Mouse (Mus musculus): ENCODE measurements around the gene Nphs1. TPM values are rescaled to one million over a fixed set of nuclear protein-coding genes. Genes with fewer than 3 reads are reported as not detected.

Gene Nphs1
- polyA plus RNA-seq, 1 experiment: 1.8 TPM

DNA sequence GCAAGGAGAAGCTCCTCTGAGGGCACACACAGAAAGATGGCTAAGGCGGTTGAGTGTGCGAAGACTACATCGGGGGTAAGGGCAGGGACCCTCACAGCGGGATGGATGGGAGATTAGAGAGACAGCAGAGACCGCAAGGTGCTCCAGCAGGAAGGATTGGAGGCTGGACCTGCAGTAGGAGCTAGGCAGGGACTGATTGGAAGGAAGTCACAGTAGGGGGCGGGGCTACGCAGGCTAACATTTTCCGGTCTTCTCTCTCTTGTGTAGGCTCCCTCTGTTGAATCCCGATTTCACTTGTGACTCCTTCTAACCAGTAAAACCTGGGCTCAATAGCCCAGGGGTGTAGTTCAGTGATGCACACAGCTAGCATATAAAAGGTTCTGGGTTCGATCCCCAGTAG lies 21.2 kb upstream of the Nphs1 start:
- TF ChIP-seq CTCF (IDR thresholded peaks at IDR 0.05; ENCODE audit: extremely low read depth, insufficient read depth, insufficient read length, insufficient replicate concordance) (no peak), POLR2A (IDR thresholded peaks at IDR 0.05; ENCODE audit: low read depth, low read length) (no peak)
- H3K27me3 ChIP-seq (ENCODE audit: control insufficient read depth, insufficient read depth, low read length): peaks cover 2% of the 10 kb centered on the region; the same call in 1 of the 2 replicates
- no peak for DNase-seq (ENCODE audit: low read depth in 1 of 2, low spot score in 2 of 2)
- H3K4me3 ChIP-seq (ENCODE audit: extremely low read depth, insufficient read depth, insufficient read length): no peak overlapping the region
- no peak overlapping the region for H3K27ac ChIP-seq (ENCODE audit: insufficient read depth, low read length)
- no peaks in the 10 kb centered on the region for H3K4me1 ChIP-seq (ENCODE audit: control insufficient read depth, insufficient read depth, insufficient read length)
- no peaks in the 10 kb centered on the region for H3K36me3 ChIP-seq (ENCODE audit: control insufficient read depth, insufficient read depth, low read length)
- 18% methylated on average over 10 of the region's 10 CpGs for WGBS

DNA sequence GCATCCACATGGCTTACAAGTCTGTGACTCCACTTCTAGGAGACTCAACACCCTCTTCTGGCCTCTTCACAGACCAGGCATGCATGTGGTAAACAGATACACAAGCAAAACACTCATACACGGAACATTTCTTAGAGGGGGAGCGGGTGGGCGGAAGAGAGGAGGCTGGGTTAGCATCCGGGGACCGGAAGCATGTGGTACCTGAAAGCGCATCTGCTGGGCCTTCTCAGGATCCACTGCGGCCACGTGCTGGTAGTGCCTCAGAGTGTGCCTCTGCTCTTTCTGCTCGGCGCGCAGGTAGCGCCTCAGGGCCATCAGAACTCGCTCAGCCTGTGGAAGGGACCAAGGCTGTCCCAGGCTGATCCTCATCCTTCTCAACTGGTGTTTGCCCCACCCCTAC lies 18.4 kb upstream of the Nphs1 start:
- DNase-seq (ENCODE audit: low read depth in 1 of 2, low spot score in 2 of 2): no peak
- Histone ChIP-seq H3K27ac (ENCODE audit: insufficient read depth, low read length) (no peak overlapping the region), H3K4me1 (ENCODE audit: control insufficient read depth, insufficient read depth, insufficient read length) (peaks cover 3% of the 10 kb centered on the region; the same call in 1 of the 2 replicates), H3K36me3 (ENCODE audit: control insufficient read depth, insufficient read depth, low read length) (no peaks in the 10 kb centered on the region), H3K27me3 (ENCODE audit: control insufficient read depth, insufficient read depth, low read length) (peaks cover 9% of the 10 kb centered on the region), H3K4me3 (ENCODE audit: extremely low read depth, insufficient read depth, insufficient read length) (no peak overlapping the region)
- TF ChIP-seq POLR2A (IDR thresholded peaks at IDR 0.05; ENCODE audit: low read depth, low read length) (no peak), CTCF (IDR thresholded peaks at IDR 0.05; ENCODE audit: extremely low read depth, insufficient read depth, insufficient read length, insufficient replicate concordance) (no peak)
- 78% methylated on average over 13 of the region's 13 CpGs for WGBS

GRCm38 (mm10) chr7:30440697-30441096 lies 17.4 kb upstream of the Nphs1 start:
- peaks cover 15% of the 10 kb centered on the region for H3K27me3 ChIP-seq (ENCODE audit: control insufficient read depth, insufficient read depth, low read length)
- DNase-seq (ENCODE audit: low read depth in 1 of 2, low spot score in 2 of 2): peak in 1 of 2 experiments; percentile 46
- WGBS: 23% methylated on average over 4 of the region's 5 CpGs

DNA sequence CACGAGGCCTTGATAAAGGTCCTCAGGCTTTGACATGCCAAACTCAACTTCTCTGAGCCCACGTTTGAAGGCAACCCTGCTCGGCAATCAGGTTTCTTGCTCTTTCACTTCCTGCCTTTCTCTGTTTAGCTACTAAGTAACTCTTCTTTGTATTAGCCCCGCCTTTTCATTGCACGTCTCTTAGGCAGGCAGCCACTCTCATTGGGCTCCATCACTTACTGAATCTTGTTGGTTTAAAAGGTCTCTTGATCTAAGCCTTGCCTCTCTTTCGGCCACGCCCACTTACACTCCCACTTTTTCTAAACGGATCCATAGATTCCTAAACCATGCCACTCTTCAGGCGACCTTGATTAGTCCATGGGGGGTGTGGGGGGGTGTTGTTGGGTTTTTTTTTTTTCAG lies 14.4 kb upstream of the Nphs1 start:
- no peak for DNase-seq (ENCODE audit: low read depth in 1 of 2, low spot score in 2 of 2)
- H3K4me3 ChIP-seq (ENCODE audit: extremely low read depth, insufficient read depth, insufficient read length): no peak overlapping the region
- H3K27ac ChIP-seq (ENCODE audit: insufficient read depth, low read length): no peak overlapping the region
- H3K4me1 ChIP-seq (ENCODE audit: control insufficient read depth, insufficient read depth, insufficient read length): peaks cover 6% of the 10 kb centered on the region
- H3K27me3 ChIP-seq (ENCODE audit: control insufficient read depth, insufficient read depth, low read length): peaks cover 13% of the 10 kb centered on the region
- WGBS: 22% methylated on average over 9 of the region's 9 CpGs
- H3K36me3 ChIP-seq (ENCODE audit: control insufficient read depth, insufficient read depth, low read length): no peaks in the 10 kb centered on the region
- TF ChIP-seq CTCF (IDR thresholded peaks at IDR 0.05; ENCODE audit: extremely low read depth, insufficient read depth, insufficient read length, insufficient replicate concordance) (no peak), POLR2A (IDR thresholded peaks at IDR 0.05; ENCODE audit: low read depth, low read length) (no peak)

More at GRCm38 (mm10) chr7:30440697-30441096, 17.4 kb upstream of the Nphs1 start:
- Histone ChIP-seq H3K27ac (ENCODE audit: insufficient read depth, low read length) (no peak overlapping the region), H3K4me3 (ENCODE audit: extremely low read depth, insufficient read depth, insufficient read length) (no peak overlapping the region), H3K36me3 (ENCODE audit: control insufficient read depth, insufficient read depth, low read length) (no peaks in the 10 kb centered on the region), H3K4me1 (ENCODE audit: control insufficient read depth, insufficient read depth, insufficient read length) (peaks cover 6% of the 10 kb centered on the region)
- TF ChIP-seq CTCF (IDR thresholded peaks at IDR 0.05; ENCODE audit: extremely low read depth, insufficient read depth, insufficient read length, insufficient replicate concordance) (peak; percentile 86), POLR2A (IDR thresholded peaks at IDR 0.05; ENCODE audit: low read depth, low read length) (no peak)

DNA sequence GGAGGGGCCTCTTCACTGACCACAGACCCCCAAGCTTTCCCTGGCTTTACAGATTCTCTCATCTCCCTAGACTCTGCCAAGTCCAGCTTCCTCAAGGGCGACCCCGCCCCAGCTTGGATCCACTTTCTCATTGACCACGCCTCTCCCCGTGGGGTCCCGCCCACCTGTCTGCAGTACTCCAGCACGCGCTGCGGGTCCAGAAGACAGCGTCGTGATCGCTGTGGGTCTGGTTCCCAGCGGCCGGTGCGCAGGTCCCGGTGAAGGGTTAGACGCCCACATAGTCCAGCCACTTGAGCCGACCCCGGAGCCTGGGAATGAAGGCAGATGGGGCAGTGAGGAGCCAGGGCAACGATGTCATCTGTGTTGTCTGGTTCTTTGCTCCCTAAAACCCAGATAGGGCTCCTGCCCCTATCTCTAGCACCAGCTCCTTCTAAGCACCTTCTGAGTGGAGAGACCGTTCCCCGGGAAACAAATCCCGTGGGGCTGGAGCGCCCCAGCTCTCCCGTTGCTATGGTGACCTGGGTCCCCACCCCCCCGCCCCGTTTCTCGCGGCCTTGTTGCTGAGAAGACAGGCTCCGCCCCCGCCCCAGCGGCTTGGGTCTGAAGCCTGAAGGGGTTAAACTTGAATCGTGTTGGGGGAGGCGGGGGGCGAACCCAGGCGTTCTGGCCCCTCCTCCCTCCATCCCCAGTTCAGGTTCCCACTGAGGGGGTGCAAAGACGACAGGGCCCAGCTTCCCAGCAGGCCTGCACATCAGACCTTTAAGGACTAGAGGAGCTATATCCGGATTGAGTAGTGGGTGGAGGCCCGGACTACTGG lies 13.8 kb upstream of the Nphs1 start:
- no peak overlapping the region for H3K4me3 ChIP-seq (ENCODE audit: extremely low read depth, insufficient read depth, insufficient read length)

DNA sequence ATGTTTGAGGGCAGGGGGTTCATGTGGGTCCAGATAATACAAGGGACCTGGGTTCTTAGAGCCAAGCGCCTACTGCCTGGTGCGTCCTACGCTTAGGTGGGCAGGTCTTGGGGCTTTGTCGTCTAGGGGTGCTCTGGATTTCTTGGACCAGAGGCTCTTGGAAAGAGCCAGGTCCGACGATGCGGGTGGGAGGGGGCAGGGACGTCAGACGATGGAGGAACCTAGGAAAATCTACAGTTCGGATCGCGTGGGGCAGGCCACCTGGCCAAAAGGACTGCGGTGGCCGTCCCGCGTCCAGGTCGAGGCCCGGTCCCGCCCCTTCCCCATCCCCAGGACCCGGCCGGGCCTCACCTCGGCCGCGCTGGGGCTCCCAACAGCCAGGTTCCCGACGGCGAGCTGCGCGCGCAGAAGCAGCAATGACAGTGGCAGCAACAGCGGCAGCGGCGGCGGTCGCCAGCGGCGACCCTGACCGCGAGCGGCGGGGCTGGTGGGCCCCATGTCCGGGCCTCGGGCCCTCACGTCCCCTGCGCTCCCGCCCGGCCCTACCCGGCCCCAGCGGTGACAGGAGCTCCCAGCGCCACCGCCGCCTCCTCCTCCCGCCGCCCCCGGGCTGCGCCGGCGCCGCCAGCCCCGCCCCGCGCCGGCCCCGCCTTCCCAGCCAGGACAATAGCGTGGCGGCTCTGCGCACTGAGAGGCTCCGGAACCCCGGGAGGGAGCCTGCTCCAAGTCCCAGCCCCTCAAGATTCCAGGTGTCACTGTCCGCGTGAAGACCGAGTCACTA lies 13.0 kb upstream of the Nphs1 start, which contains the start of gene Aplp1:
Gene Aplp1, minus strand, starts transcription at position 565 of the 781 bp plus-strand sequence.
- DNase-seq (ENCODE audit: low read depth in 1 of 2, low spot score in 2 of 2): peak in 1 of 2 experiments; percentile 33
- Histone ChIP-seq H3K27ac (ENCODE audit: insufficient read depth, low read length) (no peak within 1 kb of the TSS), H3K4me3 (ENCODE audit: extremely low read depth, insufficient read depth, insufficient read length) (peak within 1 kb of the TSS; percentile 48), H3K27me3 (ENCODE audit: control insufficient read depth, insufficient read depth, low read length) (peaks cover 13% of the 10 kb centered on the region), H3K36me3 (ENCODE audit: control insufficient read depth, insufficient read depth, low read length) (no peaks in the 10 kb centered on the region), H3K4me1 (ENCODE audit: control insufficient read depth, insufficient read depth, insufficient read length) (peaks cover 6% of the 10 kb centered on the region)
- TF ChIP-seq POLR2A (IDR thresholded peaks at IDR 0.05; ENCODE audit: low read depth, low read length) (no peak), CTCF (IDR thresholded peaks at IDR 0.05; ENCODE audit: extremely low read depth, insufficient read depth, insufficient read length, insufficient replicate concordance) (no peak)
- 3% methylated on average over 59 of the region's 72 CpGs for WGBS

More for the DNA sequence above, 13.8 kb upstream of the Nphs1 start:
- Histone ChIP-seq H3K27me3 (ENCODE audit: control insufficient read depth, insufficient read depth, low read length) (peaks cover 13% of the 10 kb centered on the region), H3K27ac (ENCODE audit: insufficient read depth, low read length) (no peak overlapping the region), H3K4me1 (ENCODE audit: control insufficient read depth, insufficient read depth, insufficient read length) (peaks cover 6% of the 10 kb centered on the region), H3K36me3 (ENCODE audit: control insufficient read depth, insufficient read depth, low read length) (no peaks in the 10 kb centered on the region)
- no peak for DNase-seq (ENCODE audit: low read depth in 1 of 2, low spot score in 2 of 2)
- WGBS: 3% methylated on average over 38 of the region's 38 CpGs
- TF ChIP-seq POLR2A (IDR thresholded peaks at IDR 0.05; ENCODE audit: low read depth, low read length) (no peak), CTCF (IDR thresholded peaks at IDR 0.05; ENCODE audit: extremely low read depth, insufficient read depth, insufficient read length, insufficient replicate concordance) (no peak)
